ENCODE assay signal across 8 mouse cellular contexts in genomic region chr2:156065099-156066041, GRCm38 (mm10). TPM values are rescaled to one million over a fixed set of nuclear protein-coding genes. Genes with fewer than 3 reads are reported as not detected.
A peak's percentile ranks its signal among the peaks of the same experiment; 100 is the strongest.
DNase-seq lines count a peak whose midpoint lies in the region; ATAC-seq and TF ChIP-seq lines count a peak whose summit lies in the region.

Gene Spag4, plus strand, starts transcription at chr2:156065175.

- peak within 1 kb of the TSS; percentile 98 for H3K4me2 ChIP-seq in liver, embryonic 12.5 days
- peak within 1 kb of the TSS; percentile 81 for H3K4me2 ChIP-seq in myocyte (ENCODE audit: low read depth)

- peak within 1 kb of the TSS; percentile 77 for H3K9ac ChIP-seq in liver, embryonic 12.5 days

- H3ac ChIP-seq in C2C12 (ENCODE audit: control insufficient read depth, insufficient read length, low read depth) (peak within 1 kb of the TSS; percentile 45), myocyte (ENCODE audit: control insufficient read depth, insufficient read length) (peak within 1 kb of the TSS; percentile 25)

- H3K36me3 ChIP-seq in C2C12 (ENCODE audit: control insufficient read depth, insufficient read depth) (peaks cover 17% of the 10 kb centered on the region), myocyte (ENCODE audit: control insufficient read depth, insufficient read depth) (no peaks in the 10 kb centered on the region)
- peaks cover 36% of the 10 kb centered on the region for H3K36me3 ChIP-seq in embryonic facial prominence, embryonic 10.5 days (replicated peaks)
- peaks cover 24% of the 10 kb centered on the region for H3K36me3 ChIP-seq in liver, embryonic 12.5 days
- no peaks in the 10 kb centered on the region for H3K36me3 ChIP-seq in splenic B cell, adult 2 months (ENCODE audit: control insufficient read depth, insufficient read depth, low read length, poor library complexity, severe bottlenecking)

- peak; percentile 90 for DNase-seq in adrenal gland, postnatal 25 days
- peak; percentile 92 for DNase-seq in embryonic facial prominence, embryonic 10.5 days (ENCODE audit: low spot score)
- peak; percentile 75 to 84 for DNase-seq in heart, adult 18-20 months
- peak; percentile 81 for DNase-seq in kidney, adult 18-20 months
- peak; percentile 85 for DNase-seq in splenic B cell, adult 2 months (ENCODE audit: low read depth, low spot score)

- no peaks in the 10 kb centered on the region for H3K9me3 ChIP-seq in embryonic facial prominence, embryonic 10.5 days
- H3K9me3 ChIP-seq in liver, embryonic 12.5 days (replicated peaks): no peaks in the 10 kb centered on the region

- H3K4me1 ChIP-seq in embryonic facial prominence, embryonic 10.5 days: peaks cover 20% of the 10 kb centered on the region
- peaks cover 25% of the 10 kb centered on the region for H3K4me1 ChIP-seq in liver, embryonic 12.5 days

- TF ChIP-seq CTCF in C2C12 (IDR thresholded peaks at IDR 0.05; ENCODE audit: control insufficient read depth, insufficient read depth, insufficient read length): no peak

- under 1% methylated on average over 81 of the region's 81 CpGs for WGBS in embryonic facial prominence, embryonic 10.5 days
- WGBS in liver, embryonic 12.5 days (ENCODE audit: insufficient replicate concordance): under 1% methylated on average over 67 of the region's 81 CpGs

- no peaks in the 10 kb centered on the region for H3K79me2 ChIP-seq in C2C12 (ENCODE audit: control insufficient read depth, insufficient read depth)
- H3K79me2 ChIP-seq in myocyte (ENCODE audit: control insufficient read depth, insufficient read depth): no peaks in the 10 kb centered on the region

- TF ChIP-seq POLR2A in myocyte (IDR thresholded peaks at IDR 0.05; ENCODE audit: insufficient read length, low read depth): peak; percentile 68

- H3K27me3 ChIP-seq in C2C12 (ENCODE audit: control insufficient read depth, insufficient read depth, insufficient read length) (no peaks in the 10 kb centered on the region), myocyte (ENCODE audit: control insufficient read depth, insufficient read depth, insufficient read length) (no peaks in the 10 kb centered on the region)
- no peaks in the 10 kb centered on the region for H3K27me3 ChIP-seq in embryonic facial prominence, embryonic 10.5 days (replicated peaks; ENCODE audit: low read depth, poor library complexity, severe bottlenecking)
- H3K27me3 ChIP-seq in liver, embryonic 12.5 days (replicated peaks): no peaks in the 10 kb centered on the region
- H3K27me3 ChIP-seq in splenic B cell, adult 2 months (ENCODE audit: control insufficient read depth, insufficient read depth, low read length, poor library complexity, severe bottlenecking): no peaks in the 10 kb centered on the region; the same call in 1 of the 2 replicates

- no peaks in the 10 kb centered on the region for H3K79me3 ChIP-seq in C2C12 (ENCODE audit: low read depth)

- H3K4me3 ChIP-seq in C2C12 (ENCODE audit: insufficient read depth, poor library complexity, severe bottlenecking) (peak within 1 kb of the TSS; percentile 41), myocyte (peak within 1 kb of the TSS; percentile 31)
- peak within 1 kb of the TSS; percentile 86 for H3K4me3 ChIP-seq in embryonic facial prominence, embryonic 10.5 days
- peak within 1 kb of the TSS; percentile 70 for H3K4me3 ChIP-seq in liver, embryonic 12.5 days

- ATAC-seq in liver, embryonic 12.5 days: peak; percentile 81

- H3K27ac ChIP-seq in embryonic facial prominence, embryonic 10.5 days (replicated peaks): peak within 1 kb of the TSS; percentile 96
- peak within 1 kb of the TSS; percentile 76 for H3K27ac ChIP-seq in liver, embryonic 12.5 days

TF ChIP-seq in C2C12, 6 proteins besides CTCF, POLR2A, EP300 and RAD21:
- TF ChIP-seq MAX (IDR thresholded peaks at IDR 0.05): peak; percentile 72
- TF ChIP-seq FOSL1 (IDR thresholded peaks at IDR 0.05; ENCODE audit: insufficient read depth, low read length, poor library complexity, severe bottlenecking): no peak

TF ChIP-seq in myocyte, 11 proteins besides CTCF, POLR2A, EP300 and RAD21:
- TF ChIP-seq E2F4 (IDR thresholded peaks at IDR 0.05; ENCODE audit: insufficient read depth) (peak; percentile 19), MYOG (IDR thresholded peaks at IDR 0.05; ENCODE audit: control insufficient read depth in 1 of 3, insufficient read depth in 1 of 3, insufficient read length in 2 of 3, low read depth in 2 of 3) (peak in 1 of 3 experiments; percentile 38), POLR2AphosphoS2 (IDR thresholded peaks at IDR 0.05; ENCODE audit: insufficient read length, low read depth) (peak; percentile 26), MAX (IDR thresholded peaks at IDR 0.05; ENCODE audit: low read depth) (no peak)
TF ChIP-seq in myocyte: peak in this region for 3.

RNA-seq across cellular contexts. Expression of gene Spag4, which starts in this region (rescaled TPM):
- polyA plus RNA-seq in C2C12 (2012; fragmentation: generic; extraction: Trizol) (2.3 TPM), myocyte (2012; fragmentation: generic; extraction: Trizol) (1.1 TPM)
- total RNA-seq in adrenal gland, postnatal 25 days (2021): 2.4 and 2.9 TPM in 2 replicates
- polyA plus RNA-seq in embryonic facial prominence, embryonic 10.5 days (2016; fragmentation: Nextera tagmentation; extraction: Ambion mirVana): 5.9 and 6.0 TPM in 2 replicates
- 1 to 10 TPM; 1.5 to 2.1 TPM for total RNA-seq in heart, adult 18-20 months (2021)
- 2.2 and 2.6 TPM in 2 replicates for polyA plus RNA-seq in liver, embryonic 12.5 days (2016; fragmentation: Nextera tagmentation; extraction: Ambion mirVana)

Comparison
In these comparisons a context has a peak if more than half of its experiments do, and no peak if none do; other contexts are left out.
1. Peak in every context shown above with its lines: DNase-seq, ATAC-seq, H3K4me3 ChIP-seq and H3K27ac ChIP-seq.
2. H3K4me3 ChIP-seq: peak in every context shown above with its lines; median percentile 86 in embryonic facial prominence, embryonic 10.5 days; 70 in liver, embryonic 12.5 days; 41 in C2C12; 31 in myocyte.